Mouse (Mus musculus): Measurements from ENCODE around the gene Crls1.

Crls1 gene

GRCm38 (mm10) chr2:132846407-132847358 is at the start of gene Crls1:
Gene Crls1, plus strand, starts transcription at chr2:132846666.
- DNase-seq: peak; percentile 98 to 99

- DNase-seq: no peak
Observed at GRCm38 (mm10) chr2:132802976-132803375, 43.5 kb upstream of the Crls1 start.

- peak; percentile 87 to 93 for DNase-seq
Observed at GRCm38 (mm10) chr2:132815608-132816314, 30.7 kb upstream of the Crls1 start, which contains the start of the genes Trmt6 and Mcm8. Gene Trmt6, minus strand, starts transcription at chr2:132816055. Gene Mcm8, plus strand, starts transcription at chr2:132816141.

- DNase-seq: peak in 1 of 2 experiments; percentile 14
Observed at GRCm38 (mm10) chr2:132841071-132841470, 5.4 kb upstream of the Crls1 start.

GRCm38 (mm10) chr2:132847581-132847980 is 1.1 kb downstream of the Crls1 start:
- DNase-seq: no peak

GRCm38 (mm10) chr2:132848361-132848760 is 1.9 kb downstream of the Crls1 start:
- DNase-seq: no peak

- DNase-seq: no peak
Observed at GRCm38 (mm10) chr2:132849141-132849540, 2.7 kb downstream of the Crls1 start.

GRCm38 (mm10) chr2:132853051-132853450 is 6.6 kb downstream of the Crls1 start:
- no peak for DNase-seq

GRCm38 (mm10) chr2:132856333-132856732 is 9.9 kb downstream of the Crls1 start:
- DNase-seq: no peak

- DNase-seq: no peak
Observed at GRCm38 (mm10) chr2:132860435-132860834, 14.0 kb downstream of the Crls1 start.

- peak; percentile 38 to 50 for DNase-seq
Observed at GRCm38 (mm10) chr2:132861456-132861855, 15.0 kb downstream of the Crls1 start.

- DNase-seq: no peak
Observed at GRCm38 (mm10) chr2:132863325-132863724, 16.9 kb downstream of the Crls1 start.

- no peak for DNase-seq
Observed at GRCm38 (mm10) chr2:132867521-132867920, 21.1 kb downstream of the Crls1 start.

- peak in 1 of 2 experiments; percentile 7 for DNase-seq
Observed at GRCm38 (mm10) chr2:132869682-132870081, 23.2 kb downstream of the Crls1 start.

- DNase-seq: no peak
Observed at GRCm38 (mm10) chr2:132870286-132870685, 23.8 kb downstream of the Crls1 start.

- no peak for DNase-seq
Observed at GRCm38 (mm10) chr2:132871663-132872062, 25.2 kb downstream of the Crls1 start.

- DNase-seq: no peak
Observed at GRCm38 (mm10) chr2:132873657-132874326, 27.3 kb downstream of the Crls1 start.

- DNase-seq: no peak
Observed at GRCm38 (mm10) chr2:132876991-132877390, 30.5 kb downstream of the Crls1 start.

GRCm38 (mm10) chr2:132879261-132880044 is 33.0 kb downstream of the Crls1 start:
- peak; percentile 14 to 20 for DNase-seq

GRCm38 (mm10) chr2:132880844-132881645 is 34.6 kb downstream of the Crls1 start, which contains the start of gene Lrrn4:
Gene Lrrn4, minus strand, starts transcription at chr2:132880891.
- no peak for DNase-seq
